Mouse (Mus musculus) gonadal fat pad, adult 2 months (tissue): Measurements from ENCODE around the gene Tmem150a. TPM values are rescaled to one million over a fixed set of nuclear protein-coding genes. Genes with fewer than 3 reads are reported as not detected.

ENCODE experiments used
- DNase-seq: peaks from one replicate; pipeline ENCODE4 v3.0.0-alpha.2; 2012; ENCODE audit warnings: low read depth
- polyA plus RNA-seq: library from polyadenylated mRNA; depleted of rRNA; stranded (reverse); fragments of >200 nt; gene quantifications from 2 replicates; pipeline ENCODE4 v1.2.3, GENCODE M21; 2012

Gene Tmem150a
- polyA plus RNA-seq, 1 experiment, result 23.6 TPM

GRCm38 (mm10) chr6:72350214-72350613 lies 5.0 kb upstream of the Tmem150a start:
- no peak for DNase-seq

GRCm38 (mm10) chr6:72352636-72353405 lies 2.4 kb upstream of the Tmem150a start:
- no peak for DNase-seq

- DNase-seq, result no peak
These were observed 1.2 kb upstream of the Tmem150a start for GRCm38 (mm10) chr6:72354025-72354424.

GRCm38 (mm10) chr6:72356001-72356532 lies 820 bp downstream of the Tmem150a start:
- DNase-seq, result no peak

- no peak for DNase-seq
These were observed 2.2 kb downstream of the Tmem150a start for GRCm38 (mm10) chr6:72357164-72358079.

GRCm38 (mm10) chr6:72358086-72358764 lies 3.0 kb downstream of the Tmem150a start:
- no peak for DNase-seq

GRCm38 (mm10) chr6:72359343-72359742 lies 4.1 kb downstream of the Tmem150a start:
- DNase-seq, result no peak

- DNase-seq, result no peak
These were observed 4.8 kb downstream of the Tmem150a start for GRCm38 (mm10) chr6:72359891-72360598.

- DNase-seq, result no peak
These were observed 5.3 kb downstream of the Tmem150a start for GRCm38 (mm10) chr6:72360599-72360935.

GRCm38 (mm10) chr6:72361121-72361551 lies 5.9 kb downstream of the Tmem150a start:
- DNase-seq, result no peak

GRCm38 (mm10) chr6:72362132-72363028 lies 7.1 kb downstream of the Tmem150a start:
- DNase-seq, result peak; percentile 91

GRCm38 (mm10) chr6:72364009-72364408 lies 8.8 kb downstream of the Tmem150a start:
- no peak for DNase-seq

GRCm38 (mm10) chr6:72364985-72365384 lies 9.7 kb downstream of the Tmem150a start:
- no peak for DNase-seq

GRCm38 (mm10) chr6:72366304-72366703 lies 11.1 kb downstream of the Tmem150a start:
- DNase-seq, result no peak

- DNase-seq, result no peak
These were observed 11.7 kb downstream of the Tmem150a start, which contains the start of gene Rnf181 for GRCm38 (mm10) chr6:72366844-72367443. Gene Rnf181 (minus strand): TSS chr6:72366956.

GRCm38 (mm10) chr6:72367460-72367974 lies 12.3 kb downstream of the Tmem150a start:
- DNase-seq, result no peak

- DNase-seq, result no peak
These were observed 14.3 kb downstream of the Tmem150a start for GRCm38 (mm10) chr6:72369557-72369956.

GRCm38 (mm10) chr6:72370091-72370490 lies 14.8 kb downstream of the Tmem150a start:
- DNase-seq, result no peak

- no peak for DNase-seq
These were observed 15.9 kb downstream of the Tmem150a start for GRCm38 (mm10) chr6:72371147-72371546.
